Mouse (Mus musculus) adrenal gland, adult 8-10 months (tissue): ENCODE measurements around the gene Mapk1. TPM values are rescaled to one million over a fixed set of nuclear protein-coding genes. Genes with fewer than 3 reads are reported as not detected.

Experiments used
- DNase-seq: peaks from one replicate; pipeline ENCODE4 v3.0.0; 2022
- total RNA-seq, 4 experiments: library from RNA; stranded (reverse); gene quantifications; 2 replicates each; pipeline ENCODE4 v1.2.4; 2022

Gene Mapk1
- total RNA-seq, 4 experiments from 2014 or later: 178 to 210 (median 193) TPM

GRCm38 (mm10) chr16:17015853-17016230 is 32.7 kb downstream of the Mapk1 start:
- no peak for DNase-seq

- DNase-seq: no peak
Measured at GRCm38 (mm10) chr16:17018071-17018470, 34.9 kb downstream of the Mapk1 start.

- DNase-seq: peak; percentile 23
Measured at GRCm38 (mm10) chr16:17024469-17025148, 41.4 kb downstream of the Mapk1 start.

GRCm38 (mm10) chr16:17029971-17030695 is 47.0 kb downstream of the Mapk1 start:
- DNase-seq: no peak

- no peak for DNase-seq
Measured at GRCm38 (mm10) chr16:17033754-17034153, 50.6 kb downstream of the Mapk1 start.

- DNase-seq: no peak
Measured at GRCm38 (mm10) chr16:17040716-17041115, 57.5 kb downstream of the Mapk1 start.

- no peak for DNase-seq
Measured at GRCm38 (mm10) chr16:17041417-17041816, 58.2 kb downstream of the Mapk1 start.

GRCm38 (mm10) chr16:17044320-17044719 is 61.1 kb downstream of the Mapk1 start:
- DNase-seq: peak; percentile 63

GRCm38 (mm10) chr16:17045287-17045686 is 62.1 kb downstream of the Mapk1 start:
- DNase-seq: no peak

GRCm38 (mm10) chr16:17049886-17050285 is 66.7 kb downstream of the Mapk1 start:
- DNase-seq: no peak

- DNase-seq: no peak
Measured at GRCm38 (mm10) chr16:17052087-17052486, 68.9 kb downstream of the Mapk1 start.

GRCm38 (mm10) chr16:17053903-17054302 is 70.7 kb downstream of the Mapk1 start:
- DNase-seq: no peak

GRCm38 (mm10) chr16:17055584-17055983 is 72.4 kb downstream of the Mapk1 start:
- no peak for DNase-seq

- DNase-seq: no peak
Measured at GRCm38 (mm10) chr16:17062338-17062737, 79.2 kb downstream of the Mapk1 start.

- DNase-seq: no peak
Measured at GRCm38 (mm10) chr16:17067552-17067951, 84.4 kb downstream of the Mapk1 start.

GRCm38 (mm10) chr16:17069511-17070443 is 86.6 kb downstream of the Mapk1 start, which contains the start of gene Ypel1:
Ypel1 (plus strand) TSS chr16:17069696.
- peak; percentile 81 for DNase-seq

- no peak for DNase-seq
Measured at GRCm38 (mm10) chr16:17070716-17071115, 87.5 kb downstream of the Mapk1 start.

GRCm38 (mm10) chr16:17073000-17073399 is 89.8 kb downstream of the Mapk1 start:
- no peak for DNase-seq

- DNase-seq: no peak
Measured at GRCm38 (mm10) chr16:17076301-17076700, 93.1 kb downstream of the Mapk1 start.

- no peak for DNase-seq
Measured at GRCm38 (mm10) chr16:17076869-17077268, 93.7 kb downstream of the Mapk1 start.

- DNase-seq: no peak
Measured at GRCm38 (mm10) chr16:17078101-17078500, 94.9 kb downstream of the Mapk1 start.

- no peak for DNase-seq
Measured at GRCm38 (mm10) chr16:17082121-17082792, 99.1 kb downstream of the Mapk1 start.
